Mouse (Mus musculus): ENCODE data around the gene Jph2. TPM values are rescaled to one million over a fixed set of nuclear protein-coding genes. Genes with fewer than 3 reads are reported as not detected.
A peak's percentile ranks its signal among the peaks of the same experiment; 100 is the strongest.

The Jph2 gene
- polyA plus RNA-seq, 1 experiment from 2014 or later = 0.52 TPM

DNA sequence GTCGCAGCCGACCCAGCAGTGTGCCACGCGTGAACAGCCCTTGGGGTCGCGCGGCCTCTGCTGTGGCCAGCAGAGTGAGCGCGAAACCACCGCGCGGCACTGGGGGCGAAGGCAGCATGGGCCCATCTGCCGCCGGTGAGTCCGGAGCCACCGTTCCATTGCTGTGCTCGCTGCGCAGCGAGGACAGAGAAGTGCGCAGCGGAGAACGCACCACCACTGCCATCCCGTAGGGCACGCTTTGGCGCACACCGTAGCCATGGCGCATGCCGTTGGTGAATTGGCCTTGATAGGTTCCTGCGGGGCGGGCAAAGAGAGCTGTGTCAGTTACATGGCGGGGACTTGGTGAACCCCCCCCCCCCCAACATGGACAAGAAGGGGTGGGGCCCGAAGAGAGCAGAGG lies 21.7 kb downstream of the Jph2 start:
- 0 out of 2 replicates have a peak, but pooled peaks cover 7% of the 10 kb centered on the region for H3K36me3 ChIP-seq (replicated peaks)
- peak overlapping the region; percentile 33 for H3K4me3 ChIP-seq
- H3K27ac ChIP-seq (replicated peaks) = no peak overlapping the region
- H3K27me3 ChIP-seq (replicated peaks; ENCODE audit: low read depth, poor library complexity, severe bottlenecking) = peaks cover 52% of the 10 kb centered on the region
- WGBS = 41% methylated on average over 33 of the region's 33 CpGs
- 0 out of 2 replicates have a peak, but pooled peaks cover 6% of the 10 kb centered on the region for H3K4me1 ChIP-seq
- DNase-seq (ENCODE audit: low spot score) = no peak
- peaks cover 9% of the 10 kb centered on the region; the same call in 1 of the 2 replicates for H3K9me3 ChIP-seq

DNA sequence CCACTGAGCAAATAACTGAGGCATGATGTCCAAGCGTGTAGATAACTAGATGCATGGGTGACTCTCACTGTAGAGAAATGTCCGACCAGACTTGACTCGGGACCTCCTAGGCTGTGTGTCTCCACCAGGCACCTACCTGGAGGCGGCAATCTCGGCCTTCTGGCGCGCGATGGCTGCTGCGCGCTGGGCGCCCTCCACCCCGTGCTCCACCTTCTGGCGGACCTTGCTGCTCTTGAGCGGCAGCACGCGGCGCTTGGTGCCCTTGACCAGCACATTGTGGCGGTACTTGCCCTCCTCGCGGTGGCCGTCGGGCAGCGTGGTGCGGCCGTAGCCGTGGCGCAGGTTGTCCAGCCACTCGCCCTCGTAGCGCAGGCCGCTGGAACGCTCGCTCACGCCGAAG lies 22.3 kb downstream of the Jph2 start:
- H3K4me1 ChIP-seq = 0 out of 2 replicates have a peak, but pooled peaks cover 6% of the 10 kb centered on the region
- H3K9me3 ChIP-seq = peaks cover 9% of the 10 kb centered on the region; the same call in 1 of the 2 replicates
- no peak overlapping the region for H3K27ac ChIP-seq (replicated peaks)
- peaks cover 52% of the 10 kb centered on the region for H3K27me3 ChIP-seq (replicated peaks; ENCODE audit: low read depth, poor library complexity, severe bottlenecking)
- 49% methylated on average over 35 of the region's 35 CpGs for WGBS
- H3K4me3 ChIP-seq = peak overlapping the region; percentile 33
- DNase-seq (ENCODE audit: low spot score) = no peak
- 0 out of 2 replicates have a peak, but pooled peaks cover 7% of the 10 kb centered on the region for H3K36me3 ChIP-seq (replicated peaks)

DNA sequence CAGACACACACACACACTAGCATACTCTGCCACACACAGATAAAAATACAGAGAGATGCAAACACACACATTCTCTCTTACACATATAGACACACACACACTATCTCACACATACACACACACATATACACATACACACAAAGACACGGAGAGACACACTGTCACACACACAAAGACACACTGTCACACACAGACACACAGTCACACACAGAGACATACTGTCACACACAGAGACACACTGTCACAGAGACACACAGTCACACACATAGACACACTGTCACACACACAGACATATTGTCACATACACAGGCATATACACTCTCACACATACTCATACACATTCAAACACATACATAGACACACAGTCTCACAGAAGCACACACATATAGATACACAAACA lies 25.2 kb downstream of the Jph2 start:
- Histone ChIP-seq H3K4me1 (peaks cover 19% of the 10 kb centered on the region), H3K9me3 (peaks cover 9% of the 10 kb centered on the region; the same call in 1 of the 2 replicates), H3K27ac (replicated peaks) (no peak overlapping the region), H3K27me3 (replicated peaks; ENCODE audit: low read depth, poor library complexity, severe bottlenecking) (peaks cover 42% of the 10 kb centered on the region), H3K4me3 (no peak overlapping the region), H3K36me3 (replicated peaks) (0 out of 2 replicates have a peak, but pooled peaks cover 7% of the 10 kb centered on the region)
- DNase-seq (ENCODE audit: low spot score) = no peak
- WGBS = 74% methylated on average over 1 of the region's 1 CpGs

DNA sequence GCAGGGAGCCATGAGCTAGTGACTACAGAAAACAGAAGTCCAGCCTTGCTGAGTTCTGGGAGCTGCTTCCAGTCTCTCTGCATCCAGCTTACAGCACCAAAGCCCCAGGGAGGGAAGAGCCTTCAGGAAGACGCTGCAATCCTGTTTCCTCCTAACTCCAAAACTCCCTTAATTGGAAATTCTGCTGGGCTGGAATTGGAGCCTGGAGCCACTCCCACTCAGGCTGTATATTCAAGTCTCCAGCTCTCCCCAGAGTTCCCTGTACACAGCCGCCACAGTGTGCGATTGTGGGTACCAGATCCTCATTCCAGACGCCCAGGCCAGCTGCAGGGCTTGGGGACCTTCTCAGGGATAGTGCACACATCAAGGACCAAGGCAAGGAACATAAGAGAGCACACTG lies 27.6 kb downstream of the Jph2 start:
- Histone ChIP-seq H3K27ac (replicated peaks) (no peak overlapping the region), H3K4me1 (peaks cover 13% of the 10 kb centered on the region), H3K4me3 (no peak overlapping the region), H3K9me3 (no peaks in the 10 kb centered on the region), H3K36me3 (replicated peaks) (0 out of 2 replicates have a peak, but pooled peaks cover 2% of the 10 kb centered on the region), H3K27me3 (replicated peaks; ENCODE audit: low read depth, poor library complexity, severe bottlenecking) (peaks cover 18% of the 10 kb centered on the region)
- no peak for DNase-seq (ENCODE audit: low spot score)
- 56% methylated on average over 4 of the region's 4 CpGs for WGBS

DNA sequence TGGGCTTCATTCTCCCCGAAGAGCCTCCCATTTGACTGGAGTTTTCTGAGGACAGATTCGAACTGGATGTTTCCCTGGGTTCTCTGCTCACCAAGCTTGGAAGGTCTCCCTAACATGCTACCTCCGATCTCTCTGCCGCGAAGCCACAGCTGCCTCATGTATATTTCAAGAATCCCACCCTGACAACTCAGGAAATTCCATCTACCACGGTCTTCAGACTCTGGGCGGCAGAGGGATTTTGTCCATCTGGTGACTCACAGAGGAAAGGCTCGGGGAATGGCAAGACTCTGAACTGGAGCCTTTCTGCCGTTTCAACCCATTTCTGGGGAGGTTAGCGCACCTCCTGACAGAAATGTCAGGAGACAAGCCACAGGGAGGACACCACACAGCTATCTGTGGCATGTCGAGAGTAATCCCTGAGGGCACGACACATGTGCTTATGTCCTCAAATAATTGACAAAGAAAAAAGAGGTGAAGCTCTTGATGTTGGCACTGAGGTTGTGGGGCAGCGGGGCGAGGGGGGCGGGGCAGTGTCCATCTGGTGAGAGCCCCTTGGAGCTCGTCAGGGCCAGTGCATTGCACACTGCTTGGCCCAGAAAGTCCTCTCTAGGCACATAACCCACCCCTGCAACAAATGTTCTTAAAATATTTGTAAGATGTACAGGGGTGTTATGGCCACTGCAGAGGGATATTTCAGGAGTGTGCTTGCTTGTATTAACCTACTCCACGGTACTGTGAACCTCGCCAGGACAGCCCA lies 32.8 kb downstream of the Jph2 start:
- WGBS = 77% methylated on average over 18 of the region's 18 CpGs
- no peaks in the 10 kb centered on the region for H3K36me3 ChIP-seq (replicated peaks)
- no peaks in the 10 kb centered on the region for H3K9me3 ChIP-seq
- no peak for DNase-seq (ENCODE audit: low spot score)
- H3K27me3 ChIP-seq (replicated peaks; ENCODE audit: low read depth, poor library complexity, severe bottlenecking) = no peaks in the 10 kb centered on the region
- no peak overlapping the region for H3K4me3 ChIP-seq
- no peak overlapping the region for H3K27ac ChIP-seq (replicated peaks)
- H3K4me1 ChIP-seq = peaks cover 16% of the 10 kb centered on the region

DNA sequence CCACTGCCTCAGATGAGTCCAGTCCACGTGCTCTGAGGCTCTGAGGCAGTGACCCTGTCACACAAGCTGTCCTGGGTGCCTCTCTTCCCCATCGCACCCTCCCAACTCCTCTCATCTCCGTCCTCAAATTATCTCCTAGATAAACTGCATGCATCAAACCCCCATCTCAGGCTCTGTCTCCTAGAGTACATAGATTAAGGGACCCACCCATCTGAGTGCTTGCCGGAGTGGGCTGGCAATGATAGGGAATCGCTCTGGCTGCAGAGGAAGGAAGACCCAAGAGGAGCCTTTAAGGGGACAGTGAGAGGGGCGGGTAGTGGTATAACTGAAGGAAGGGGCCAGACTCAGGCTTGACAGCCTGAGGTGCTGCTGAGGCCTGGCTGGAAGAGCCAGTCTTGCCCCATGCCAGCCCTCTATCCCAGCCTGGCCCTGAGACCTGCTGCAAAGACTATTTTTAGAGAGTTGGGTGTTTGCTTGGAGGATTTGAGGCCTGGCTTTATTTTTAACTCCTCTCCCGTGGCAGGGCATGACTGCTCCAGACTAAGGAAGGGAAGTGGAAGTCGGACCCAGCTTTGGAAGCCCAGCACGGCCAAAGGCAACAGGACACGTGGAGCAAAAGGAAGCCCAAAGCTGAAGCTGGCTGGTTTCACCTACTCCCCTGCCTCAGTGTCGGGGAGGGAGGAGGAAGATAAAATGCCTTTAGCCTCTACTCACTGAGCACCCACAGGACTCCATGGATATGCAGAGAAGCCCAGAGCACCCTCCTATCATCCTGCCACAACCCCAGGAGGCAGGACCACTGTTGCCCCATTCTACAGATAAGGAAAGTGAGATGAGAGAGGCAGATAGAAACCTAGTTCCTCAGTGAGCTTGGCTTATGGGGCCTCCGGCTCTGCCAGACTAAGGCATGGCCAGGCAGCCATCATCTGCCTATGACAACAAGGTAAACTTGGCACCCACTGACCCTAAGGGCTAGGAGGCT lies 34.6 kb downstream of the Jph2 start:
- Histone ChIP-seq H3K4me1 (peaks cover 10% of the 10 kb centered on the region), H3K27me3 (replicated peaks; ENCODE audit: low read depth, poor library complexity, severe bottlenecking) (no peaks in the 10 kb centered on the region), H3K27ac (replicated peaks) (no peak overlapping the region), H3K9me3 (no peaks in the 10 kb centered on the region), H3K4me3 (no peak overlapping the region), H3K36me3 (replicated peaks) (no peaks in the 10 kb centered on the region)
- DNase-seq (ENCODE audit: low spot score) = no peak
- WGBS = 82% methylated on average over 12 of the region's 12 CpGs

DNA sequence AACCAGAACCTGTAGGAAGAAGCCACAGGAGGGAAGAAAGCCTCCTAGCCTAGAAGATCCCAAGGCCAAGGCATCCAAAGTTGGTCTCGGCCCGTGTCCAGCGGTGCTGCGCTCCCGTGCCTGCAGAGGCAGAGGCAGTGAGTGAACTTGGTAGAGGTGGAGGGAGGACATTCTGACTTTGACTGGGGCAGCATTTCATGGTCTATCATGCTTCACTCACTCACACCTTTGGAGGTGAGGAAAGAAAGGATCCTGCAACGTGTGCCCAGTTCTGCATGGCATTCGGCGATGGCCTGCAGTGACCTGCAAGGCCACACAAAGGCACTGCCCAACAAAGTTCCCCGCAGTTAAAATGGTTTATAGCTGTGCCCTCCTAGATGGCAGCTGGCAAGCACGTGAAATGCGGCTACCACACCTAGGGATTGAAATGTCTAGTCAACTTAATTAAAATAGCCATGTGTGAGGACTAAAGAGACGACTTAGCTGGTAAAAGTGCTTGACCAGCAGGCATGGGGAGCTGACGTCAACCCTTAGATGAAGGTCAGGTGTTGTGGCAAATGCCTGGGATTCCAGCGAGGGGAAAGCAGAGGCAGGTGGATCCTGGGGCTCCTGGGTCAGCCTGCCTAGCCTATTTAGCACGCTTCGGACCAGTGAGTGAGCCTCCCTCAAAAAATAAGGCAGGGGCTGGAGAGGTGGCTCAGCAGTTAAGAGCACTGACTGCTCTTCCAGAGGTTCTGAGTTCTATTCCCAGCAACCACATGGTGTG lies 36.8 kb downstream of the Jph2 start:
- no peak for DNase-seq (ENCODE audit: low spot score)
- Histone ChIP-seq H3K27ac (replicated peaks) (no peak overlapping the region), H3K9me3 (no peaks in the 10 kb centered on the region)

DNA sequence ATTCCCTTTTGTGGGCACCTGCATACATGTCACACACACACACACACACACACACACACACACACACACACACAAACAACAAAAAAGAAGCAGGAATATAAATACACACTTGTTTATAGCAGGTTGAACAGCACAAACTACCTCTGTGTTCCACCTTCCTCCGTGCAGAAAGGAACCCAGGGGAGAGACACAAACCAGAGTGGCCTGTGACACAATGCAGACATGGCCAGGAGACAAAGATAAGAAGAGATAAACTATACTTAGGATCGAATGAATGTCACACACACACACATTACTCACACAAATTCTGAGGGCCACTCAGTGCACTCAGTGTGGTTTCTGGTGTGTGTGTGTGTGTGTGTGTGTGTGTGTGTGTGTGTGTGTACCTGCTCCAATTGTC lies 38.5 kb downstream of the Jph2 start:
- H3K27ac ChIP-seq (replicated peaks) = no peak overlapping the region
- peaks cover 7% of the 10 kb centered on the region; the same call in 1 of the 2 replicates for H3K4me1 ChIP-seq
- H3K4me3 ChIP-seq = no peak overlapping the region
- H3K36me3 ChIP-seq (replicated peaks) = no peaks in the 10 kb centered on the region
- DNase-seq (ENCODE audit: low spot score) = no peak
- H3K9me3 ChIP-seq = no peaks in the 10 kb centered on the region
- no peaks in the 10 kb centered on the region for H3K27me3 ChIP-seq (replicated peaks; ENCODE audit: low read depth, poor library complexity, severe bottlenecking)
- WGBS = 75% methylated on average over 2 of the region's 2 CpGs

More for the DNA sequence above, 36.8 kb downstream of the Jph2 start:
- Histone ChIP-seq H3K27me3 (replicated peaks; ENCODE audit: low read depth, poor library complexity, severe bottlenecking) (no peaks in the 10 kb centered on the region), H3K4me1 (peaks cover 7% of the 10 kb centered on the region; the same call in 1 of the 2 replicates), H3K36me3 (replicated peaks) (no peaks in the 10 kb centered on the region), H3K4me3 (no peak overlapping the region)
- 82% methylated on average over 16 of the region's 16 CpGs for WGBS

DNA sequence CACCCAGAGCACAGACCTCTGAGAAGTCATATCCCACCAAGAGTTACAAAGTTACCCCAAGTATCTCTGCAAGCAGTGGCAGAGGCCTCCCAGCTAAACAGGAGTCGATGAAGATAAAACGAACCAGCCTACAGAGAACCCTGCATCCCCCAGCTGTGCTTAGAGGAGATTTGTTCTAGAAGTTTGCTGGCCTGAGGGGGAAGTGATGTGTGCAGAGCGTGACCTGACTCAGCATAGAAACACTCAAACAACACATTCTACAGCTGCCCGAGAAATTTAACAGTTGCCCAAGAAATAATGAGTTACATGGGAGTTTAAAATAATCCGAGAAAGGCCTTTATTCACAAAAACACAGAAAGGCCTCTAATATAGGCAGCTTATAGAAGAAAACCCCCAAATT lies 39.1 kb downstream of the Jph2 start:
- DNase-seq (ENCODE audit: low spot score) = no peak
- WGBS = 81% methylated on average over 5 of the region's 5 CpGs
- Histone ChIP-seq H3K36me3 (replicated peaks) (no peaks in the 10 kb centered on the region), H3K4me1 (peaks cover 13% of the 10 kb centered on the region), H3K27ac (replicated peaks) (no peak overlapping the region), H3K27me3 (replicated peaks; ENCODE audit: low read depth, poor library complexity, severe bottlenecking) (no peaks in the 10 kb centered on the region), H3K9me3 (no peaks in the 10 kb centered on the region), H3K4me3 (no peak overlapping the region)

DNA sequence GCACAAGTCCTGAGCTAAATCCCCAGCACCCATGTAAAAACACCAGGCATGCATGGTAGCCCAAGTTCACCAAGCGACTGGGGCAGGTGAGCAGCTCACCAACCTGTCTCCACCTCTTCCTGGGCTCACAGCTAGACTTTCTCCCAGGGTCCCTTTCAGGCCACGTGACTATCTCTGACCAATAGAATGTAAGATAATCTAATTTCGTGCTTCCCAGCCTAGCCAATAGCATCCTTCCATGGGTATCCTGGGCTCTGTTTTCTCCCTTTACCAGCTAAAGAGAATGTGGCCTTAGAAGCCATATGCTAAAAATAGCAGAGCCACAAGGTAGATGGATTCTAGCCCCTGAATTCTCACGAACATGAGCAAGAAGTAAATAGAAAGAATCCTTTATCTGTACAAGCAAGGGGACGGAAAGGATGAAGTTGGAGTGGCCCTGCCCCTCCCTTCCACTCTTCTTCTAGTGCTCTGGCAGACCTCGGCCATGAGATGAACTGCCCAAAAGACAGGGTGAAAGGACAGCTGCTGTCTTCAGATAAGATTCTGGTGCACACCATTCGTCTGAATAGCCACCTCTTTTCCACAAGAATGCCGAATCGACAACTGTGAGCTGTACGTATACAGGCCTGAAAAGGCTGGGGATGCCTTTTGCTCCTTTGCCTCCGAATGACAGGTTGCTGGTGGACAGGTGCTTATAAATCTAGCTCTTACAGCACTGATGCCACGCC lies 41.5 kb downstream of the Jph2 start:
- no peak overlapping the region for H3K4me3 ChIP-seq
- no peaks in the 10 kb centered on the region for H3K36me3 ChIP-seq (replicated peaks)
- no peaks in the 10 kb centered on the region for H3K9me3 ChIP-seq
- WGBS = 84% methylated on average over 12 of the region's 12 CpGs
- H3K4me1 ChIP-seq = peaks cover 16% of the 10 kb centered on the region
- H3K27ac ChIP-seq (replicated peaks) = no peak overlapping the region
- DNase-seq (ENCODE audit: low spot score) = no peak
- H3K27me3 ChIP-seq (replicated peaks; ENCODE audit: low read depth, poor library complexity, severe bottlenecking) = no peaks in the 10 kb centered on the region

DNA sequence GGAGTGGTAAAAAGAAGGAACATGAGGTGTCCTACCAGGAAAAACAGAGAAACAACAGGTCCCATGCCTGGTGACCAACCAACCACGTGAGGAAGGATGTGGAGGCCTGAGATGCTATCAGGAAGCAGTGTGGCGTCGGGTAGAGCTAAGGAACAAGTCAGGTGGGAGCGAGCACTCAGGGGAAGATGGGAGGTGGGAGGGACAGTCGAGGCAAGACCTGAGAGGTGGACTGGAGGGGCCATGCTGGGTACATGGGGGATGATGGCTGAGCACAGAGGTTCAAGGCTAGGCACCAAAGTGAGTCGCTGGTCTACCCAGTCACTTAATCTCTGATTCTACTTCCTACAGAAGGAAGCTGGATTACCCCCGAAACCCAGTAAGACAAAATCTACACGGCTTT lies 42.1 kb downstream of the Jph2 start:
- H3K4me3 ChIP-seq = no peak overlapping the region
- DNase-seq (ENCODE audit: low spot score) = no peak
- no peaks in the 10 kb centered on the region for H3K36me3 ChIP-seq (replicated peaks)
- no peaks in the 10 kb centered on the region for H3K27me3 ChIP-seq (replicated peaks; ENCODE audit: low read depth, poor library complexity, severe bottlenecking)
- peaks cover 12% of the 10 kb centered on the region for H3K4me1 ChIP-seq
- H3K9me3 ChIP-seq = no peaks in the 10 kb centered on the region
- 86% methylated on average over 8 of the region's 8 CpGs for WGBS
- no peak overlapping the region for H3K27ac ChIP-seq (replicated peaks)

Measured in embryonic facial prominence, embryonic 10.5 days (tissue).